Mouse (Mus musculus) erythroblast, embryonic 14.5 days (primary cell): ENCODE measurements around the gene Smad3. TPM values are rescaled to one million over a fixed set of nuclear protein-coding genes. Genes with fewer than 3 reads are reported as not detected.

Experiments
- H3K27me3 ChIP-seq: 2 replicates; pipeline ENCODE4 v1.6.1; 2012; ENCODE audit warnings: inconsistent platforms; ENCODE audit not compliant: control insufficient read depth
- H3K36me3 ChIP-seq: 2 replicates; pipeline ENCODE4 v1.6.1; 2012; ENCODE audit warnings: mild to moderate bottlenecking, inconsistent platforms; ENCODE audit not compliant: control insufficient read depth
- H3K4me1 ChIP-seq: 2 replicates; pipeline ENCODE4 v1.6.1; 2012; ENCODE audit warnings: inconsistent platforms; ENCODE audit not compliant: control insufficient read depth
- H3K4me3 ChIP-seq: replicated peaks from 2 replicates; pipeline ENCODE3; 2012; ENCODE audit warnings: moderate library complexity, mild to moderate bottlenecking, inconsistent platforms
- H3K9me3 ChIP-seq: 2 replicates; pipeline ENCODE4 v1.6.1; 2012; ENCODE audit warnings: low read length, inconsistent platforms, mixed read lengths; ENCODE audit not compliant: control insufficient read depth
- GATA1 ChIP-seq: IDR thresholded peaks from 2 replicates; pipeline ENCODE4 v1.6.1; 2012; ENCODE audit warnings: low read length, inconsistent platforms, mixed read lengths
- TAL1 ChIP-seq: IDR thresholded peaks from 3 replicates; pipeline ENCODE4 v1.6.1; 2012; ENCODE audit warnings: low read length, inconsistent platforms, mixed read lengths
- polyA plus RNA-seq: library from polyadenylated mRNA; stranded (reverse); fragments of >175 nt; gene quantifications from 2 replicates; pipeline ENCODE4 v1.2.3, GENCODE M21; 2012

Smad3 gene
- polyA plus RNA-seq, 1 experiment: 0.06 TPM

- Histone ChIP-seq H3K36me3 (no peaks in the 10 kb centered on the region; the same call in 1 of the 2 replicates), H3K27me3 (no peaks in the 10 kb centered on the region), H3K9me3 (no peaks in the 10 kb centered on the region), H3K4me1 (peaks cover 7% of the 10 kb centered on the region), H3K4me3 (no peak overlapping the region)
- no peak for TF ChIP-seq TAL1
- TF ChIP-seq GATA1: no peak
These were observed 70.3 kb downstream of the Smad3 start for GRCm38 (mm10) chr9:63687413-63688015.

DNA sequence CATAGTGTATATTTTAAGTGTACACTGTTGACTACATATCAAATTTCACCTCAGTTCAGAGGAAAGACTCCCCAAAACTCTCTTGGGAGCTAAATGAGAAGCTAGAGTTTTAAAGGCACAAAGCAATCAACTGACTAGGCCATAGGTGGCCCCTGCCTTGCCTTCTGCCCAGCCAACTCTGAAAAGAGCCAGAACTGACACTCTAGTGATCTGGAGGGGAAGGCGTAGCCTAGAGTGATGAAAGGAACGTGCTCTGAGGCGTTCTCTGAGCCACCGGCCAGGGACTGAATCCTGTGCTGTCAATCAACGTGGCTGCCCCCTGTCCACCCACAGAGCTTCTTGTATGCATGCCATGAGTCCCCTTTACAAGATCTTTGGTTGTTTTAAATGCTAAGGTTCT, 72.4 kb downstream of the Smad3 start:
- Histone ChIP-seq H3K4me1 (peaks cover 12% of the 10 kb centered on the region), H3K9me3 (no peaks in the 10 kb centered on the region), H3K36me3 (no peaks in the 10 kb centered on the region; the same call in 1 of the 2 replicates), H3K4me3 (no peak overlapping the region), H3K27me3 (no peaks in the 10 kb centered on the region)
- no peak for TF ChIP-seq GATA1

DNA sequence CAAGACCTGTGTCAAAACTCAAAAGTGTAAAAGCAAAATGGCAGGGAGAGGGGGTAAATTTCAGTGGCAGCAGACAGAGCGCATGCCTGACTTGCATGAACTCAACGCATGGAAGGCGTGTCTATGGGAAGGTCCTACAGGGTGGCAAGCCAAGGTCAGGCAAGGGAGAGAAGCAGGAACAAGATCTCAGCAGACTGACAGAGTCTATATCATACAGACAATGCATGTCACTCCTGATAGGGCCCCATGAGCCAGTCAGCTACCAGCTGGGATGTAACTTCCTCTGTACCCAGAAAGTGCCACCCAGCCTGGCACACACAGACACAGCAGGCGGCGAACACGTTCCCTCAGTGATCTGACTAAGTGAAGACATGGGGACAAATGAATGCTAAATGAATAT, 73.5 kb downstream of the Smad3 start:
- H3K4me3 ChIP-seq: no peak overlapping the region
- no peaks in the 10 kb centered on the region for H3K36me3 ChIP-seq
- H3K4me1 ChIP-seq: peaks cover 12% of the 10 kb centered on the region
- no peaks in the 10 kb centered on the region for H3K27me3 ChIP-seq
- TF ChIP-seq TAL1: no peak
- TF ChIP-seq GATA1: no peak
- no peaks in the 10 kb centered on the region for H3K9me3 ChIP-seq

- no peaks in the 10 kb centered on the region for H3K36me3 ChIP-seq
- no peaks in the 10 kb centered on the region for H3K27me3 ChIP-seq
- H3K4me3 ChIP-seq: no peak overlapping the region
- H3K4me1 ChIP-seq: peaks cover 12% of the 10 kb centered on the region
- no peaks in the 10 kb centered on the region for H3K9me3 ChIP-seq
- TF ChIP-seq TAL1 (no peak), GATA1 (no peak)
These were observed 74.9 kb downstream of the Smad3 start for GRCm38 (mm10) chr9:63682943-63683342.

DNA sequence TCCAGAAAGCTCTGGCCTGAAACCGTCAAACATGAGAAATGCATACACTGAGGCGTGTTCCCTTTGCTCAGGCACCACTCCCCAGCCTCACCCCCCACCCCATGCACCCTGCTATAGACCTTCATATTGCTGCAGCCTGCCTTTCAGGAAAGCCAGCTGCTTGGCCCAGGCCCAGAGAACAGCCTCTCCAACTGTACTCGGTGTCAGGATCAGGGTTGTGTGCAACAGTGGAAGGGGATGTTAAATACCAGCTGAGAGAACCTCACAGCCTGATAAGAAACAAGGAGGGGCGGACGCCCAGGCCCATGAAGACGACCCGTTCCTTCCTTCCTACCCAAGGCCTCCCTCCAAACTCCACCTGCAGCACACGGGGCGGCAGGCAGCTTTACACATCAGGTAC, 75.5 kb downstream of the Smad3 start:
- H3K4me3 ChIP-seq: no peak overlapping the region

GRCm38 (mm10) chr9:63678076-63678475, 79.7 kb downstream of the Smad3 start:
- TF ChIP-seq TAL1: no peak
- no peak for TF ChIP-seq GATA1

More for the DNA sequence above, 75.5 kb downstream of the Smad3 start:
- TF ChIP-seq GATA1: no peak
- TF ChIP-seq TAL1: no peak
- no peaks in the 10 kb centered on the region for H3K36me3 ChIP-seq
- no peaks in the 10 kb centered on the region for H3K9me3 ChIP-seq
- no peaks in the 10 kb centered on the region for H3K27me3 ChIP-seq
- H3K4me1 ChIP-seq: peaks cover 12% of the 10 kb centered on the region

DNA sequence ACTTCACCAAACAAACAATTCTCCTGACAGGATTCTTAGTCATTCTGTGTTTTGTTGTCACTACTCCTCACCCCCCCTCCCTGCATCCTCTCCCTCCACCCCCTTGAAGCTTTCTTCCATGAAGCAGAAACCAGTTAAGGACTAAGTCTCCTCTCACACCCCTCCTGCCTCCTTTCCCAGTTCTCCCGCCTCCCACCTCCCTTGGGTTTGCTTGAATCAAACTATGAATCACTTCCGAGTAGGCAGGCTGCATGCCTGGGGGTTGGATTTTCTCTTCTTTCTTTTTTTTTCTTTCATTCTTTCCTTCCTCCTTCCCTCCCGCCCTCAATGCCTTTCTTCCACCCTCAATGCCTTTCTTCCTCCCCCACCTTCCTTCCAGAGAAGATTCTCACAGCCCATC, 80.2 kb downstream of the Smad3 start:
- TF ChIP-seq GATA1 (no peak), TAL1 (no peak)
- no peak overlapping the region for H3K4me3 ChIP-seq
- peaks cover 5% of the 10 kb centered on the region for H3K4me1 ChIP-seq
- no peaks in the 10 kb centered on the region for H3K36me3 ChIP-seq
- H3K27me3 ChIP-seq: no peaks in the 10 kb centered on the region
- no peaks in the 10 kb centered on the region for H3K9me3 ChIP-seq

More at GRCm38 (mm10) chr9:63678076-63678475, 79.7 kb downstream of the Smad3 start:
- peaks cover 9% of the 10 kb centered on the region for H3K4me1 ChIP-seq
- H3K4me3 ChIP-seq: no peak overlapping the region
- H3K27me3 ChIP-seq: no peaks in the 10 kb centered on the region
- no peaks in the 10 kb centered on the region for H3K36me3 ChIP-seq
- H3K9me3 ChIP-seq: no peaks in the 10 kb centered on the region

- no peak overlapping the region for H3K4me3 ChIP-seq
- no peaks in the 10 kb centered on the region; the same call in 1 of the 2 replicates for H3K4me1 ChIP-seq
- no peaks in the 10 kb centered on the region for H3K36me3 ChIP-seq
These were observed 83.2 kb downstream of the Smad3 start for GRCm38 (mm10) chr9:63674613-63675012.

GRCm38 (mm10) chr9:63673494-63673805, 84.3 kb downstream of the Smad3 start:
- Histone ChIP-seq H3K4me3 (no peak overlapping the region), H3K36me3 (no peaks in the 10 kb centered on the region), H3K27me3 (no peaks in the 10 kb centered on the region), H3K9me3 (no peaks in the 10 kb centered on the region), H3K4me1 (no peaks in the 10 kb centered on the region; the same call in 1 of the 2 replicates)
- TF ChIP-seq TAL1: no peak
- TF ChIP-seq GATA1: no peak

More at GRCm38 (mm10) chr9:63674613-63675012, 83.2 kb downstream of the Smad3 start:
- H3K9me3 ChIP-seq: no peaks in the 10 kb centered on the region
- TF ChIP-seq TAL1 (no peak), GATA1 (no peak)
- no peaks in the 10 kb centered on the region for H3K27me3 ChIP-seq

DNA sequence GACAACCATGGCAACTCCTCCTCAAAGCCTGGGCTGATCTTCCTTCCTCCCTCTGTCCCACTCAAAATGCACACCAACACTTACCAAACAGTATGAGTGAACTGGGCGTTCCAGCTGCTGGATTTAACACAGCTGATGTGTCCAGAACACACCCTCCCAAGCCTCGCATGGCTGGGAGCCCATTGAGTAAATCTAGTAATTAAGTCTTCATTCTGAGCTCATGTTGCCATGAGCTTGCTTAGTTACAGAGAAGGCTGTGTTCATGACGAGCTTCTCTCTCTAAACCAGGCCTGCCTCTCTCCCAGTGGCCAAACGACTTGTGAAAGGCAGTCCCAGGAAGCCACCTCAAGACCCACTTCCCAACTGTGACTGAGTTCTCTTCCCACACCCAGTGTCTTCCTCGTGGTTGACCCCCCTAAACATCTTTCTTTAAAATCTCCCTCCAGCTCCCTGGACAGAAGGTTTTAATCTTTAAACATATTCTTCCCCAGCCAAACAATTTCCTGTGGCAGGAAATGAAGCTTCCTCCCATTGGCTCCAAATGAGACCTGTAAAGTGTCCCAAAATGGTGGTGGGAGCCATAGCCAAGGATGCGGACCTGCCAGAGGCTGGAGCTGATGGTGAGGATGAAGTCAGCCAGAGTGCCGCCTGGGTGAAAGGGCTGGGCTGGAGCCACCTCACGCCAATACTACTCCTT, 84.8 kb downstream of the Smad3 start:
- no peak for TF ChIP-seq TAL1
- no peak for TF ChIP-seq GATA1
- Histone ChIP-seq H3K27me3 (no peaks in the 10 kb centered on the region), H3K9me3 (no peaks in the 10 kb centered on the region), H3K36me3 (no peaks in the 10 kb centered on the region), H3K4me1 (no peaks in the 10 kb centered on the region), H3K4me3 (no peak overlapping the region)
